Mouse (Mus musculus) intestine, embryonic 15.5 days (tissue): ENCODE measurements around the gene Arhgap33. TPM values are rescaled to one million over a fixed set of nuclear protein-coding genes. Genes with fewer than 3 reads are reported as not detected.
A peak's percentile ranks its signal among the peaks of the same experiment; 100 is the strongest.

ENCODE experiments used
- ATAC-seq: fragments of 200-750 bp; cut with Nextera tagmentation; 2 replicates; pipeline ENCODE4 v1.8.0; 2017; ENCODE audit warnings: moderate TSS enrichment, moderate library complexity
- H3K27ac ChIP-seq: fragments of 300-500 bp; sonication (generic); 2 replicates; pipeline ENCODE4 v1.5.1; 2015; ENCODE audit warnings: mild to moderate bottlenecking, inconsistent platforms
- H3K27me3 ChIP-seq: fragments of 300-500 bp; sonication (generic); replicated peaks from 2 replicates; pipeline ENCODE4 v1.6.1; 2015; ENCODE audit warnings: inconsistent platforms
- H3K36me3 ChIP-seq: fragments of 300-500 bp; sonication (generic); 2 replicates; pipeline ENCODE4 v1.6.1; 2015; ENCODE audit warnings: inconsistent platforms
- H3K4me1 ChIP-seq: fragments of 300-500 bp; sonication (generic); replicated peaks from 2 replicates; pipeline ENCODE4 v1.6.1; 2015; ENCODE audit warnings: inconsistent platforms
- H3K4me2 ChIP-seq: fragments of 300-500 bp; sonication (generic); replicated peaks from 2 replicates; pipeline ENCODE4 v1.6.1; 2015; ENCODE audit warnings: mild to moderate bottlenecking, inconsistent platforms
- H3K4me3 ChIP-seq: fragments of 300-500 bp; sonication (generic); replicated peaks from 2 replicates; pipeline ENCODE4 v1.5.1; 2015; ENCODE audit warnings: inconsistent platforms
- H3K9ac ChIP-seq: fragments of 300-500 bp; sonication (generic); 2 replicates; pipeline ENCODE4 v1.6.1; 2015; ENCODE audit warnings: inconsistent platforms
- H3K9me3 ChIP-seq: fragments of 300-500 bp; sonication (generic); 2 replicates; pipeline ENCODE4 v1.6.1; 2016; ENCODE audit warnings: inconsistent platforms
- WGBS: fragments of 180-500 bp; shearing (Covaris S2); methylation state at CpG from one replicate; pipeline ENCODE4 v1.1.7; 2015; 5-methylcytosine and 5-hydroxymethylcytosine counted together
- polyA plus RNA-seq: library from polyadenylated mRNA; unstranded; fragments of >200 nt; fragmentation: Nextera tagmentation; extraction: Ambion mirVana; gene quantifications from 2 replicates; pipeline ENCODE4 v1.2.1, GENCODE M21; 2015

Gene Arhgap33
- polyA plus RNA-seq, 1 experiment from 2014 or later = 7.8 TPM

- 2% methylated on average over 10 of the region's 10 CpGs for WGBS
- Histone ChIP-seq H3K4me3 (peak overlapping the region; percentile 57), H3K27me3 (no peaks in the 10 kb centered on the region), H3K9me3 (no peaks in the 10 kb centered on the region), H3K4me2 (peak overlapping the region; percentile 52), H3K9ac (peak overlapping the region; percentile 67), H3K27ac (peak overlapping the region; percentile 96), H3K4me1 (peaks cover 12% of the 10 kb centered on the region), H3K36me3 (peaks cover 14% of the 10 kb centered on the region)
- ATAC-seq = peak; percentile 72
These were observed 16.7 kb upstream of the Arhgap33 start for GRCm38 (mm10) chr7:30551445-30552101.

GRCm38 (mm10) chr7:30550603-30551002 is 15.7 kb upstream of the Arhgap33 start:
- ATAC-seq = no peak
- WGBS = 100% methylated on average over 1 of the region's 1 CpGs
- no peaks in the 10 kb centered on the region for H3K9me3 ChIP-seq

GRCm38 (mm10) chr7:30549880-30550279 is 15.0 kb upstream of the Arhgap33 start:
- Histone ChIP-seq H3K36me3 (0 out of 2 replicates have a peak, but pooled peaks cover 9% of the 10 kb centered on the region), H3K4me3 (no peak overlapping the region), H3K9me3 (no peaks in the 10 kb centered on the region), H3K27me3 (no peaks in the 10 kb centered on the region), H3K9ac (no peak overlapping the region), H3K27ac (no peak overlapping the region), H3K4me1 (peaks cover 12% of the 10 kb centered on the region), H3K4me2 (no peak overlapping the region)
- 82% methylated on average over 2 of the region's 2 CpGs for WGBS
- no peak for ATAC-seq

More at GRCm38 (mm10) chr7:30550603-30551002, 15.7 kb upstream of the Arhgap33 start:
- Histone ChIP-seq H3K4me2 (0 out of 2 replicates have a peak overlapping the region, but pooled peaks have one; percentile 52), H3K36me3 (peaks cover 12% of the 10 kb centered on the region; the same call in 1 of the 2 replicates), H3K27me3 (no peaks in the 10 kb centered on the region), H3K4me3 (no peak overlapping the region), H3K27ac (no peak overlapping the region), H3K9ac (no peak overlapping the region), H3K4me1 (peaks cover 12% of the 10 kb centered on the region)

- WGBS = 88% methylated on average over 2 of the region's 2 CpGs
- no peak overlapping the region for H3K9ac ChIP-seq
- H3K4me3 ChIP-seq = no peak overlapping the region
- no peaks in the 10 kb centered on the region for H3K9me3 ChIP-seq
- H3K27me3 ChIP-seq = no peaks in the 10 kb centered on the region
- no peak for ATAC-seq
- H3K36me3 ChIP-seq = peaks cover 18% of the 10 kb centered on the region
- H3K27ac ChIP-seq = no peak overlapping the region
- no peaks in the 10 kb centered on the region for H3K4me1 ChIP-seq
- no peak overlapping the region for H3K4me2 ChIP-seq
These were observed 9.5 kb upstream of the Arhgap33 start for GRCm38 (mm10) chr7:30544327-30544726.

- Histone ChIP-seq H3K4me2 (no peak overlapping the region), H3K27me3 (no peaks in the 10 kb centered on the region), H3K4me3 (no peak overlapping the region), H3K27ac (no peak overlapping the region), H3K4me1 (no peaks in the 10 kb centered on the region), H3K9me3 (no peaks in the 10 kb centered on the region), H3K36me3 (peaks cover 12% of the 10 kb centered on the region), H3K9ac (no peak overlapping the region)
- WGBS = 89% methylated on average over 7 of the region's 7 CpGs
- no peak for ATAC-seq
These were observed 5.7 kb upstream of the Arhgap33 start for GRCm38 (mm10) chr7:30540572-30540971.

- no peak for ATAC-seq
- Histone ChIP-seq H3K9ac (peak overlapping the region; percentile 73), H3K4me3 (peak overlapping the region; percentile 80), H3K4me2 (peak overlapping the region; percentile 94), H3K27ac (0 out of 2 replicates have a peak overlapping the region, but pooled peaks have one; percentile 56), H3K36me3 (peaks cover 18% of the 10 kb centered on the region), H3K4me1 (peaks cover 15% of the 10 kb centered on the region), H3K9me3 (no peaks in the 10 kb centered on the region), H3K27me3 (no peaks in the 10 kb centered on the region)
- WGBS = 11% methylated on average over 26 of the region's 26 CpGs
These were observed 773 bp downstream of the Arhgap33 start for GRCm38 (mm10) chr7:30533941-30534632.

GRCm38 (mm10) chr7:30532931-30533330 is 1.9 kb downstream of the Arhgap33 start:
- no peak for ATAC-seq
- Histone ChIP-seq H3K36me3 (peaks cover 20% of the 10 kb centered on the region), H3K9me3 (no peaks in the 10 kb centered on the region), H3K4me2 (peak overlapping the region; percentile 94), H3K4me3 (no peak overlapping the region), H3K9ac (0 out of 2 replicates have a peak overlapping the region, but pooled peaks have one; percentile 23), H3K27me3 (no peaks in the 10 kb centered on the region), H3K4me1 (peaks cover 15% of the 10 kb centered on the region), H3K27ac (no peak overlapping the region)
- WGBS = 35% methylated on average over 8 of the region's 8 CpGs

- Histone ChIP-seq H3K27ac (no peak overlapping the region), H3K27me3 (no peaks in the 10 kb centered on the region), H3K4me3 (no peak overlapping the region), H3K9me3 (no peaks in the 10 kb centered on the region), H3K9ac (no peak overlapping the region), H3K36me3 (peaks cover 20% of the 10 kb centered on the region), H3K4me2 (0 out of 2 replicates have a peak overlapping the region, but pooled peaks have one; percentile 19), H3K4me1 (peaks cover 21% of the 10 kb centered on the region)
- no peak for ATAC-seq
- 77% methylated on average over 9 of the region's 9 CpGs for WGBS
These were observed 3.5 kb downstream of the Arhgap33 start for GRCm38 (mm10) chr7:30531291-30531815.

GRCm38 (mm10) chr7:30526981-30527380 is 7.9 kb downstream of the Arhgap33 start:
- H3K27me3 ChIP-seq = no peaks in the 10 kb centered on the region
- ATAC-seq = no peak
- peak overlapping the region; percentile 44 for H3K4me2 ChIP-seq
- peaks cover 12% of the 10 kb centered on the region for H3K4me1 ChIP-seq
- peaks cover 23% of the 10 kb centered on the region for H3K36me3 ChIP-seq
- no peaks in the 10 kb centered on the region for H3K9me3 ChIP-seq
- H3K27ac ChIP-seq = no peak overlapping the region
- H3K4me3 ChIP-seq = no peak overlapping the region
- WGBS = 76% methylated on average over 14 of the region's 14 CpGs
- H3K9ac ChIP-seq = no peak overlapping the region

- H3K9ac ChIP-seq = peak overlapping the region; percentile 32; the same call in 1 of the 2 replicates
- H3K4me1 ChIP-seq = peaks cover 12% of the 10 kb centered on the region
- H3K27me3 ChIP-seq = no peaks in the 10 kb centered on the region
- H3K4me2 ChIP-seq = peak overlapping the region; percentile 44
- 28% methylated on average over 17 of the region's 17 CpGs for WGBS
- peak; percentile 5; the same call in 1 of the 2 replicates for ATAC-seq
- no peaks in the 10 kb centered on the region for H3K9me3 ChIP-seq
- peak overlapping the region; percentile 15 for H3K4me3 ChIP-seq
- H3K36me3 ChIP-seq = peaks cover 22% of the 10 kb centered on the region
- 0 out of 2 replicates have a peak overlapping the region, but pooled peaks have one; percentile 33 for H3K27ac ChIP-seq
These were observed 8.5 kb downstream of the Arhgap33 start for GRCm38 (mm10) chr7:30526399-30526798.

- Histone ChIP-seq H3K9ac (peak overlapping the region; percentile 32; the same call in 1 of the 2 replicates), H3K36me3 (peaks cover 19% of the 10 kb centered on the region; the same call in 1 of the 2 replicates), H3K27ac (peak overlapping the region; percentile 33; the same call in 1 of the 2 replicates), H3K4me3 (peak overlapping the region; percentile 15), H3K9me3 (no peaks in the 10 kb centered on the region), H3K4me1 (peaks cover 12% of the 10 kb centered on the region), H3K4me2 (peak overlapping the region; percentile 44), H3K27me3 (no peaks in the 10 kb centered on the region)
- ATAC-seq = peak; percentile 71
- WGBS = 21% methylated on average over 10 of the region's 10 CpGs
These were observed 8.9 kb downstream of the Arhgap33 start for GRCm38 (mm10) chr7:30525954-30526353.

- Histone ChIP-seq H3K27me3 (no peaks in the 10 kb centered on the region), H3K4me1 (peaks cover 12% of the 10 kb centered on the region), H3K9me3 (no peaks in the 10 kb centered on the region), H3K9ac (no peak overlapping the region), H3K4me3 (no peak overlapping the region), H3K36me3 (peaks cover 11% of the 10 kb centered on the region; the same call in 1 of the 2 replicates), H3K27ac (no peak overlapping the region), H3K4me2 (no peak overlapping the region)
- ATAC-seq = no peak
- WGBS = 86% methylated on average over 6 of the region's 6 CpGs
These were observed 10.4 kb downstream of the Arhgap33 start for GRCm38 (mm10) chr7:30524487-30524886.
